Mouse (Mus musculus): Measurements from ENCODE around the gene Uchl5. TPM values are rescaled to one million over a fixed set of nuclear protein-coding genes. Genes with fewer than 3 reads are reported as not detected.

Uchl5 gene
- 10 to 100 TPM; 33.8 to 39.5 TPM for total RNA-seq (2021)

DNA sequence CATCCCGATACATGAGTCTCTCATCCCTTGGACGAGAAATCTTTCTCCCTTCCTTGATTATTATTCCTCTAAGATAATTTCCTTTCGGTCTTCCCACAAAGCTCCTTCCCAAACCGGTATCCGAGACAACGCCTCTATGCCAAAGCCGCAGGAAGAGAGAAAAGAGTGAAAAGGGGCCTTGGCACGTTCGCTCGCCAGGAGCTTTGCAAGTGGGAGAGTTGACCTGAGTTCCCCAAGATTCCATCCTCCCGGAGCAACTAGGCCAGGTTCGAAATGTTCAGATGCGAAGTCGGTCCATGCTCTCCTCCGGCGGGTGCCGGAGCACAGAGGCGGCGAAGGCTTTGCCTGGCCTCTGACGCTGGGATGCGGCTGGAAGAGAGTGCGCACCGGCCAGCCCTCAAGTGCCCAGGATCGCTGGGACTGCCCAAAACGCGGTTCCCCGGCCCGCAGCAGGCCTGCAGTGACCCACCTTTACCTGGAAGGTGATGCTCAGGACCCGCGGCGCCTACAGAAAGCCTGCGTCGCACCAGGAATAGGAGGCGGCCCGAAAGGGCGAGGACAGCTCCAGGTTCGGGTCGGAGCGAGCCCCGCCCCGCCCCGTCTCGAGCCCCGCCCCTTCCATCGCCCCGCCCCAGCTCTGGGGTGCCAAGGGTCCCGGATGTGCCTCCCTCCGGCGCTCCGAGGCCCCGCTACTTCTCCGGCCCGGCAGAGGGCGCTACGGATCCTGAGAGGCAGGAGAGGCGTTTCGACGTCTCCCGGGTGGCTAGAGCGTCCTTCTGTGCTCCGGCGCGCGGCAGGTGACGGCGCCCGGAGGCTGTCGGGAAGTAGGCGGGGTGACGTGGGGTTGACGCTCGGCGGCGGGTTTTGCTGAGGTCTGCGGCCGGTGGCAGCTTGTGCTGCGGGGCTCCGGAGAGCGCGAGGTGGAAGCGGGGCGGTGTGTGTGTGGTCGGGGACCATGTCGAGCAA, at the start of gene Uchl5, which contains the start of gene Trove2:
Gene Uchl5, plus strand, starts transcription at position 827 of the 966 bp plus-strand sequence.
Gene Trove2, minus strand, starts transcription at position 623 of the 966 bp plus-strand sequence.
- peak; percentile 98 for DNase-seq

GRCm38 (mm10) chr1:143727701-143728445, 49.2 kb upstream of the Uchl5 start:
- DNase-seq, result no peak

GRCm38 (mm10) chr1:143730899-143731298, 46.2 kb upstream of the Uchl5 start:
- DNase-seq, result no peak

DNA sequence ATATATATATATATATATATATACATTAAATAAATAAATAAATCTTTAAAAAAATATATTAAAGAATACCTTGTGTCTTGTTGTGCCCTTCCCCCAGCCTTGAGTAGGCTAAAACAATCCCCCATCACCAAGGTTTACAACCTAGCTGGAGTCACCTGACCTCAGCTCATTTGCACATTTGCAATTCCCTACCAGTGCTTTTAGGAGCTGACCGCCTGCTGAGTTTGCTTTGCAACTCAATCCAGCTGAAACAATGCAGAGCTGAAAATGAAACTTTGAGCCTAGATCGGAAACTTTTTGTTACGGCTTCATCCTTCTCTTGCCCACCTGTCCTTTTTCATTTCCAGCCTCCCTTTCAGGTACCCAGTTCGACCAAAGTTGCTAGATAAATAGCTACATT, 45.4 kb upstream of the Uchl5 start:
- DNase-seq, result no peak

DNA sequence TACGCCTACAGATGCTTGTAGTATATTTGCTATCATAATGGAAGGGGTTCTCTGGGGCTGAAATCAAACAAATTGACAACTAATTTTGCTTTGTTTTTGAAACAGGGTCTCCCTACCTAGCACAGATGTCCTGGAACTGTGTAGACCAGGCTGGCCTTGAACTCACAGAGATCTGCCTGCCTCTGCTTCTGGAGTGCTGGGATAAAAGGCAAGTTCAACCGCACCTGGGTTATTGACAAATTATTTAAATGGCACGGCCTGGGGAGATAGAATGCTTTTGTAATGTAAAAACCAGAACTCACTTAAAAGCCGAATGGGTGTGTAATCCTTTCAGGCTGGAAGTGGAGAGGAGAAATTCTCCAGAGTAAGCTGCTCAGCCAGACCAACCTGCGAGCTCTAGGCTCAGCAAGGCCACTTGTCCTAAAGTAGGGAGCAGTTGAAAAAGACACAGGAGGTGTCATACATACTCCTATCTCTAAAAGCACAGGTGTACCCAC, 43.1 kb upstream of the Uchl5 start:
- no peak for DNase-seq

GRCm38 (mm10) chr1:143738811-143739210, 38.3 kb upstream of the Uchl5 start:
- no peak for DNase-seq

GRCm38 (mm10) chr1:143739361-143740350, 37.4 kb upstream of the Uchl5 start:
- peak; percentile 86 to 87 for DNase-seq

DNA sequence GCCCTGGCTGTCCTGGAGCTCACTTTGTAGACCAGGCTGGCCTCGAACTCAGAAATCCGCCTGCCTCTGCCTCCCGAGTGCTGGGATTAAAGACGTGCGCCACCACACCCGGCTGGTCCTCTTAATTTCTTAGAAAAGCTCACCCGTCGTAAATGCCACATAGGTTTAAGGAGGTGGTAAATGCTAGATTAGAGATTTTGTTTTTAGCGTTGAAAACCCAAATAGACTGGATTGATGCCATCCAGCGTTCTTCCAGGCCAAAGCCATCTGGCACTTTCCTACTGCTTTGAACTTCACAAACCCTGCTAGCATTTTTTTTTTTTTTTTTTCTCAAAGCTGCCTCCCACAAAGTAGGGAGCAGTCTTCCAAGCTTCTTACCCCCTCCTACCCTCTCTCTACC, 36.5 kb upstream of the Uchl5 start:
- peak; percentile 7 to 18 for DNase-seq

- DNase-seq, result no peak
Measured at GRCm38 (mm10) chr1:143741331-143741730, 35.7 kb upstream of the Uchl5 start.

DNA sequence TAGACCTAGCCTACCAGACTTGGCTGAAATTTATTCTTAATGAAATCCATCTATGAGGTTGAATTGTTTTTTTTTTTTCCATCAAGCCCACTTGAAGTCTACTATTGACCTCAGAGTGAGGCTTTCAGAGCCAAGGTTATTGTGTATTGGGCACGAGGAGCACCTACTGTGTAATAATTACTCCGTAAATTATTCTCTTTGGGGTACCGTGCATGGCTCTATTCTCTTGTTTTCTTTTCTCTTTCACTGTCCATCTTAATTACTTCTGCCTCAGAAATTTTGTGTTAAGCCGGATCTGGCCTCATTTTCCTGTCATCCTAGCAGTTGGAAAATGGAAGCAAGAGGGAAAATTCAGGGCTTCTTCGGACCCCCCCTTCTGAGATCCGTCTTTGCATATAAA, 34.9 kb upstream of the Uchl5 start:
- DNase-seq, result no peak

- no peak for DNase-seq
Measured at GRCm38 (mm10) chr1:143745871-143746270, 31.2 kb upstream of the Uchl5 start.

DNA sequence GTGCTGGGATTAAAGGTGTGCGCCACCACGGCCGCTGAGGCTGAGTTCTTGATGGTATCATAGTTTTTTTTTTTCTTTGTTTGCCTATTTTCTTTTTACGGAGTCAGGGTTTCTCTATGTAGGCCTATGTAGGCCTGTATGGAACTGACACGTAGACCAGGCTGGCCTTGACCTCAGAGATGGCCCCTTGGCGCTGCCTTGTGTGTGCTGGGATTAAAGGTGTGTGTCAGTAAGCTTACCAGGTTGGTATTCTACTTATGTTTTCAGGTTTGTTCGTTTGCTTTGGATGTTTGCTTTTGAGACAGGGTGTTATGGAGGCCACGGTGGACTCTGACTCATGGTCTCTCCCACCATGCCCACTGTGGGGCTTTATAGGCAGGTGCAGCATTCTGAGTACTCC, 14.9 kb upstream of the Uchl5 start:
- DNase-seq, result no peak

DNA sequence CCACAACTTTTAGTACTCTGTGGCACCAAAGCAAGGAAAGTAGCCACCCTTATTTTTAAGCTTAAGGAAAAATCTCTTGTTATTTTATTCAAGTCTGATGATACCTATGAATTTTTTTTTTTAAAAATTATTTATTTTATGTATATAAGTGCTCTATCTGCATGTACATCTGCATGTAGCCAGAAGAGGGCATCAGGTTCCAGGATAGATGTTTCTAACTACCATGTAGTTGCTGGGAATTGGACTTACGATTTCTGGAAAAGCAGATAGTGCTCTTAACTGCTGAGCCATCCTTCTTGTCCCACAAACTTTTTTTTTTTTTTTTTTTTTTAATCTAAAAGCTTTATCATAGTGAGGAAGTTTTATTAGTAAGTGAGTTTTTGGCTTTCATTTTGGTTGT, 12.6 kb upstream of the Uchl5 start:
- no peak for DNase-seq

DNA sequence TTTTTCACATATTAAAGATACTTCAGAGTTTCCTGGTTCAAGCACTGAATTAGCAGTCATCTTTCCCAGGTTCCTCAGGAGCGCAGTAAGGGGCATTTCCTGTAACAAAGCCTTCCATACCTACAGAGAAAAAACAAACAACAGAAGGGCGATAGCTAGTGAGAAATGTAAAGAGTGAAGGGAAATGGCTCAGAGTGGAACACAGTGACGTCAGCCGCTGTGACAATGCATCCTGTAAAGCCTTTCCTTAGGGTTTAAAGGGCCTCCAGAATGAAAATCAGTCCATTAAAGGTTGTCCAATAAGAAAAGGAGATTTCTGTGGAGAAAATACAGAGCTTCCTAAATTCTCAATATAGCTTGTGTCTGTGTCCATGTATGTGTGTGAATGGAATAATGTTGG, 11.3 kb upstream of the Uchl5 start:
- no peak for DNase-seq

GRCm38 (mm10) chr1:143766238-143766637, 10.8 kb upstream of the Uchl5 start:
- DNase-seq, result no peak

DNA sequence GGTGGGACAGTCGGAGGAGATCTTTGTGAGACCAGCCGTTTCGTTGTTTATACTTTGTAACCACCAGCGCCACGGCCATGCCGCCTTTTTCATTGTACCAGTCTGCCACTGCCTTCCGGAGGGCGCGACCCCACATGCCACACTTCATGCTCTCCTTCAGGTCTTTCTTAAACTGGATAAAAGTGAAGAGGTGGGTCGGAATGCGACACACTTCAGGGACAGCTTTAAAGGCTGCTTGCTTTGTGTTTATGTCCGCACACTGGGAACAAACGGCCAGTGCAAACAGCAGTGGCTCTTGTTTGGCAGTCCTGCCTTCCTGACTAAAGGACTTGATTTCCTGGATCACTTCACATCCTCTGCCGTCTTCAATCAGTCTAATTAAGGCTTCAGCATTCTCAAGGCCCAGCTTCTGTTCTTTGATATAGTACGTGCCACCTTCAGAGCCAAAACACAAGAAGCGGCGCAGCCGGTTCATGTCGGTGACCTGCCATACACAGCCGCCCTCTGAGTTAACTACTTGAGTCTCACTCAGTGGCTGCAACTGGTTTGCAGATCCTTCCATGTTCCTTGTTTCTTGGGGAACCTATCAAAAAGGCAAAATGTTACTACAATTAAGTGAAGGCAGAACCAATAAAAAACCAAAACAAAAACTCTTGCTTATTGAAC, 6.5 kb upstream of the Uchl5 start:
- no peak for DNase-seq

- no peak for DNase-seq
Measured at GRCm38 (mm10) chr1:143773082-143773481, 4.0 kb upstream of the Uchl5 start.

- no peak for DNase-seq
Measured at GRCm38 (mm10) chr1:143773909-143774308, 3.2 kb upstream of the Uchl5 start.

GRCm38 (mm10) chr1:143777558-143778218, 616 bp downstream of the Uchl5 start:
- peak; percentile 8 to 26 for DNase-seq

GRCm38 (mm10) chr1:143788584-143789227, 11.6 kb downstream of the Uchl5 start:
- DNase-seq, result no peak

Data from layer of hippocampus, postnatal 36 days (tissue).